Mouse (Mus musculus) heart, postnatal 0 days (tissue): ENCODE measurements at regions not wholly inside any gene's neighbourhood (a gene's known extent, or its start where the extent isn't known, plus 50 kb on each side); places are given as distances from the start of the nearest gene placed in this dataset.

ENCODE experiments used
- ATAC-seq: fragments of 200-750 bp; cut with Nextera tagmentation; 2 replicates; pipeline ENCODE4 v1.8.0; 2017; ENCODE audit warnings: low read depth, moderate number of reproducible peaks, moderate library complexity; ENCODE audit not compliant: insufficient read depth
- DNase-seq: peaks from one replicate; pipeline ENCODE4 v3.0.0-alpha.2; 2016; ENCODE audit warnings: low spot score
- H3K27ac ChIP-seq: fragments of 300-500 bp; sonication (generic); 2 replicates; pipeline ENCODE4 v1.5.1; 2014; ENCODE audit warnings: low read depth, mild to moderate bottlenecking
- H3K27me3 ChIP-seq: fragments of 300-500 bp; sonication (generic); 2 replicates; pipeline ENCODE4 v1.6.1; 2014; ENCODE audit warnings: low read length, mixed read lengths; ENCODE audit not compliant: control insufficient read depth, insufficient read depth
- H3K36me3 ChIP-seq: fragments of 300-500 bp; sonication (generic); replicated peaks from 2 replicates; pipeline ENCODE4 v1.6.1; 2014; ENCODE audit warnings: low read length, mixed read lengths; ENCODE audit not compliant: control insufficient read depth, insufficient read depth
- H3K4me1 ChIP-seq: fragments of 300-500 bp; sonication (generic); 2 replicates; pipeline ENCODE4 v1.6.1; 2014; ENCODE audit warnings: antibody characterized with exemption; ENCODE audit not compliant: control insufficient read depth, insufficient read depth
- H3K4me2 ChIP-seq: fragments of 300-500 bp; sonication (generic); 2 replicates; pipeline ENCODE4 v1.6.1; 2014; ENCODE audit warnings: low read depth, mild to moderate bottlenecking, low read length, moderate library complexity
- H3K4me3 ChIP-seq: fragments of 300-500 bp; sonication (generic); 2 replicates; pipeline ENCODE4 v1.5.1; 2014; ENCODE audit warnings: low read depth, low read length
- H3K9ac ChIP-seq: fragments of 300-500 bp; sonication (generic); replicated peaks from 2 replicates; pipeline ENCODE4 v1.6.1; 2014; ENCODE audit warnings: low read depth, low read length, mixed read lengths
- H3K9me3 ChIP-seq: fragments of 300-500 bp; sonication (generic); replicated peaks from 2 replicates; pipeline ENCODE4 v1.6.1; 2016; ENCODE audit warnings: low read length; ENCODE audit not compliant: control insufficient read depth
- CTCF ChIP-seq: IDR thresholded peaks from 2 replicates; pipeline ENCODE4 v1.5.1; 2016; ENCODE audit warnings: antibody characterized with exemption, control low read depth, low read depth
- EP300 ChIP-seq: IDR thresholded peaks from 2 replicates; pipeline ENCODE4 v1.6.1; 2016; ENCODE audit warnings: antibody characterized with exemption, low read depth
- WGBS: fragments of 180-500 bp; shearing (Covaris S2); extraction: QIAGEN DNeasy Blood & Tissue Kit; methylation state at CpG from one replicate; pipeline ENCODE4 v1.1.7; 2014; 5-methylcytosine and 5-hydroxymethylcytosine counted together

DNA sequence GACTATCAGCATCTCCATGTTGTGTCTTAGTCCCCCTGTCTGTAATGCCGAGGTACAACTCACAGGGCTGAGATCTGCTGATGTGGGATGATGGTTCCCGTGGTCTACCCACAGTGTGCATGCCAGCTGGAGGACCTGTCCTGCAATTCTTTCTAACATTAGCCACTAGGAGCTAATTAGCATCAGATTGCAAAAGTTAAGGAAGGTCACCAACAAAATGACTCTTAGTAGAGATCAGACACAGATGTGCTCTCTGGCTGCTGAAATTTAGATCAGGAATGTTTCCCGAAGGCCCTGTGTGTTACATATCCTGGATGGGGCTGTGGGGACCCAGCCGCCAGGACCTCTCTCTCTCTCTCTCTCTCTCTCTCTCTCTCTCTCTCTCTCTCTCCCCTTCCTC is 218.8 kb upstream of the 4931429L15Rik start:
- whole genome bisulfite sequencing, result 56% methylated on average over 4 of the region's 4 CpGs
- no peaks in the 10 kb centered on the region for H3K27me3 ChIP-seq
- H3K9me3 ChIP-seq, result no peaks in the 10 kb centered on the region
- H3K4me1 ChIP-seq, result no peaks in the 10 kb centered on the region
- H3K27ac ChIP-seq, result no peak overlapping the region
- H3K36me3 ChIP-seq, result no peaks in the 10 kb centered on the region
- ATAC-seq (no peak), DNase-seq (no peak)
- no peak overlapping the region for H3K4me2 ChIP-seq
- no peak for TF ChIP-seq EP300
- TF ChIP-seq CTCF, result no peak
- no peak overlapping the region for H3K4me3 ChIP-seq
- no peak overlapping the region for H3K9ac ChIP-seq

DNA sequence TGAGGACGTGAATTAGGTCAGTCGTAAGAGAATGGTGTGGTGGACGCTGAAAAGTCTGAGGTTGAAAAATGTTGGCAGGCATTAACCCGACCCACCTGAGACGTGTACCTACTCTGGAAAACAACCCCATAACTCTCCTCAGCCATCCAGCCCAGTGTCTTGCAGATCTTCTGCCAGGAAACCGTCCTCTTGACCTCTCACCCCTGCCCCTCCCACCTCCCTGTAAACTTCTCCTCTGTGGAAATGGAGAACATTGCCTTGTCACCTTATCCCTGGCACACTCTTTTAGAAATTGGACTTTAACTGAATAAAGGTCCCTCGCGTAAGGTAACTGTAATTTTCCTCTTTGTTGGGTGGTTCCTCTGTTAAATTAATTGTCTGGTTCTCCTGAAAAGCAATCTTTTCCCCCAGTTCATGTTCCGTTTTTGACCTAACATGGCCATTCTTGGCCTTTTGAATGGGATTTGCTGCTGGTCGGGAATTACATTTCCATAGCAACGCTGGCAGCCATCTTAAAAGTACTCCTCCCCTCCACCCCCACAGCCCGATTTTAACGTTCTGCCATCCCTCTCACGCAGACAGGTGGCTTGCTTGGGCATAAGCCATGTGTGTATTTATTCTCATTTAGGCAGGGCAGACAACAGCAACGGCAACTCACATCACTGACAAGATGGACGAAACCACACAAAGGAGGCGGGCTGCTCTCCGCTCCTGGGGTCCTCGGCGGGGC is 196.8 kb upstream of the 4931429L15Rik start:
- Histone ChIP-seq H3K4me1 (no peaks in the 10 kb centered on the region), H3K9ac (no peak overlapping the region), H3K36me3 (no peaks in the 10 kb centered on the region), H3K27ac (no peak overlapping the region), H3K4me2 (no peak overlapping the region), H3K27me3 (no peaks in the 10 kb centered on the region), H3K4me3 (no peak overlapping the region), H3K9me3 (0 out of 2 replicates have a peak, but pooled peaks cover 4% of the 10 kb centered on the region)
- no peak for ATAC-seq
- no peak for DNase-seq
- TF ChIP-seq CTCF (no peak), EP300 (no peak)
- WGBS, result 84% methylated on average over 20 of the region's 20 CpGs

DNA sequence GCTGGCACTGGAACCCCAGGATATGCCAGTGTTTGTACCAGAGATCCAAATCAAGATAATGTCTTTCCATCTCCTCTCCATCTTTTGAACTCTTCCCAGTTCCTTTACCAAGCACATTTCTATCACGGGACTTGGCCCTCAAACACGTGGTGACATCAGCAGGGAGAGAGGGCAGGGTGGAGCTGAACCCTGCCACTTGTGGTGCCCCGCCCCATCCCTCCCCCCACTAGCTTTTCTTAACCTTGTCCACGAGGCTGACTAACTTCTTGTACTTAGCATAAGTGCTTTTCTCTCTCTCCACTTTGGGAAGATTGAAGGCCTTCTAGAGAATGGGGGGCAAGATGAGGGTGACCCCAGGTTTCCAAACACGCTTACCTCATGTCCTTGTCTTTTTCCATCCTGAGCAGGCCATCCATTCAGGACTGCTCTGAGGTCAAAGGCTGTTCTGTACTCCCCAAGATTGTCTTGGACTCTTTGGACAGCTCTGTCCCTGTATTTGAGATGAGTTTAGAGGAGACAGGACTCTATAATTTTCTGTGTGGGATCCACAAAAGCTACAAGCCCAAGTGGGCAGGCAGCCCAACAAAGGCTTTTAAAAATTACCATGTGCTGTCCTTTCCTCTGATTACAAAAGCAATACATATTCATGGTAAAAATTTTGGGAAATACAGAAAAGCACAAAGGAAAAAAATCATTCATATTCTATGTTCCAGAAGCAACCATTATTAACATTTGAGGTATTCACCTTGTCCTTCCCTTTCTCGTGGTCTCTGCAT is 192.7 kb upstream of the 4931429L15Rik start:
- DNase-seq (no peak), ATAC-seq (no peak)
- no peak overlapping the region for H3K27ac ChIP-seq
- H3K36me3 ChIP-seq, result no peaks in the 10 kb centered on the region
- H3K4me1 ChIP-seq, result no peaks in the 10 kb centered on the region
- H3K9me3 ChIP-seq, result no peaks in the 10 kb centered on the region
- H3K4me2 ChIP-seq, result no peak overlapping the region
- H3K4me3 ChIP-seq, result no peak overlapping the region
- TF ChIP-seq EP300 (no peak), CTCF (no peak)
- H3K27me3 ChIP-seq, result no peaks in the 10 kb centered on the region
- no peak overlapping the region for H3K9ac ChIP-seq
- 54% methylated on average over 6 of the region's 6 CpGs for WGBS

DNA sequence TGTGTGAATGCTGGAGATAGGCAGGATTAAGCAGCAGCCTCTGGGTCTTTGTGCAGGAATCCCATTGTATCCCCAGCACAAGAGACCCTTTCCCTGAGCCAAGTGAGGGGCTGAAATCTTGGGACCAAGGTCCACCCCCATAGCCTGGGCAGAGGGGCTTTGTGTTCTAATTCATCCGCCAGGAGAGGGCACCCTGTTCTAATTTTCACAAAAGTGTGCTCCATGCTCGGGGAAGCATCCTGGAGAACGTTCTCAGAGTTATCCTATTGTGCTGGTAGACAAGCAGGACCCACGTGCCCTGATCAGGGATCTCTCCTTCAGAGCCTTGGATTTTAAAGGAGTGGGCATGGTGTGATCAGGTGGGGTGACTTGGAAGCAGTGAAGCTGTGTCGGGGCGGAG is 191.5 kb upstream of the 4931429L15Rik start:
- Histone ChIP-seq H3K36me3 (no peaks in the 10 kb centered on the region), H3K27me3 (no peaks in the 10 kb centered on the region), H3K4me3 (no peak overlapping the region), H3K4me2 (no peak overlapping the region), H3K9ac (no peak overlapping the region), H3K4me1 (no peaks in the 10 kb centered on the region), H3K9me3 (no peaks in the 10 kb centered on the region), H3K27ac (no peak overlapping the region)
- TF ChIP-seq CTCF, result no peak
- TF ChIP-seq EP300, result no peak
- DNase-seq (no peak), ATAC-seq (no peak)
- WGBS, result 46% methylated on average over 6 of the region's 6 CpGs

DNA sequence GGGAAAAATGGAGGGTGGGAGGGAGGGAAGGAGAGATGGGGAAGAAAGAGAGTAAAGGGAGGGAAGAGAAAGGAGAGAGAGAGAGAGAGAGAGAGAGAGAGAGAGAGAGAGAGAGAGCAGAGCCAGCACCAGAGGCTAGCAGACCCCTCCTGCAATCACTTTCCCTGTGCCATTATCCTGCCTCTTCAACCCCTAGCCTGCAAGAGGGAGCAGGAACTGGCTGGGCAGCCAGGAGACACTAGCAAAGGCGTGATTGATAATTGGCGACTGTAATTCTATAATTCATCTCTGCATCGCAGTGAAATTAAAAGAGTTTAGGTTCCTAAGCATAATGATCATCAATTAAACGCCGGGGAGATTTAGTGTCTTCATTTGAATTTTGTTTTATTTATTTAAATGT is 190.1 kb upstream of the 4931429L15Rik start:
- Histone ChIP-seq H3K9ac (no peak overlapping the region), H3K9me3 (no peaks in the 10 kb centered on the region), H3K27ac (no peak overlapping the region), H3K36me3 (no peaks in the 10 kb centered on the region), H3K4me3 (no peak overlapping the region), H3K27me3 (no peaks in the 10 kb centered on the region), H3K4me1 (no peaks in the 10 kb centered on the region), H3K4me2 (no peak overlapping the region)
- ATAC-seq (no peak), DNase-seq (no peak)
- WGBS, result 66% methylated on average over 5 of the region's 5 CpGs
- TF ChIP-seq CTCF (no peak), EP300 (no peak)
